Mouse (Mus musculus) right cerebral cortex, adult 18-20 months (tissue): ENCODE data around the gene Hist1h2bh.

Experiments
- DNase-seq: peaks from one replicate; pipeline ENCODE4 v3.0.0; 2022; ENCODE audit warnings: mixed read lengths

Gene Hist1h2bh

GRCm38 (mm10) chr13:23529480-23530165 is 13.6 kb downstream of the Hist1h2bh start:
- DNase-seq, result no peak

- DNase-seq, result no peak
These were observed 14.2 kb downstream of the Hist1h2bh start for GRCm38 (mm10) chr13:23529005-23529404.

DNA sequence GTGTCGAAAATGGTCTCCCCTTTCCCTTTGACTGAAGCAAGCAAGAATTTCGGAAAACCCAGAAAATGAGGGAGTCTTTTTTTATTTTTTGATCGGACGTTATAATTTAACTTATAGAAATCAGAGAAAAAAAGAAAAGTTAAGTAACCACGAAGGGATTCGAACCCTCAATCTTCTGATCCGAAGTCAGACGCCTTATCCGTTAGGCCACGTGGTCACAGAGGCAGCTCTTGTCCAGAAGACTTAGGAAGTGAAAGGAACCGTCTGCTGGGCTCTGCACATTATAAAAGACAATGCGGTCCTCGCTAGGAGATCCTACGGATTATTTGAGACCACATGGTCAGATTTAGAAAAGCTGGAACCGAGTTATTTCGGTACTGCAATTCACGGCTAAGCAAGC is 16.9 kb downstream of the Hist1h2bh start:
- DNase-seq, result peak; percentile 88

GRCm38 (mm10) chr13:23525901-23526300 is 17.3 kb downstream of the Hist1h2bh start:
- no peak for DNase-seq

DNA sequence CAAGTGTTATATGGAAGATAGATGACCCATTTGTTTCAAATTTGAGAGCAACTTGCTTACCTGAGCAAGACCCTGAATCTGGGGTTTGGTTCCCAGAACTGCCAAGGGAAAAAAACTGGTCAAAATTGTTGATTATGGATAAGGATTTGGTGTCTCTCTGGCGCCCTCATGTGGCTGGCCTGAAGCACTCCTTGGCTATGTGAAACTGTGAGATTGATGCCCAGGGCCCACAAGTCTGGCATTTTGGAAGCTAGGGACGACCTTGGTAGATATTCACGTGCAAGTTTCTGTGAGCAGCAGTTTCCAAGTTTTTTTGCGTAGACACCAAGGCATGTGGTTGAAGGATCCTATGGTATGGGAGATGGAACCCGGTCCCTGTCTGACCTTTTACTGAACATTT is 18.5 kb downstream of the Hist1h2bh start:
- peak; percentile 60 for DNase-seq

- no peak for DNase-seq
These were observed 19.2 kb downstream of the Hist1h2bh start for GRCm38 (mm10) chr13:23523976-23524375.

GRCm38 (mm10) chr13:23521703-23522102 is 21.5 kb downstream of the Hist1h2bh start:
- DNase-seq, result peak; percentile 84

- DNase-seq, result peak; percentile 81
These were observed 23.8 kb downstream of the Hist1h2bh start for GRCm38 (mm10) chr13:23519416-23519815.

DNA sequence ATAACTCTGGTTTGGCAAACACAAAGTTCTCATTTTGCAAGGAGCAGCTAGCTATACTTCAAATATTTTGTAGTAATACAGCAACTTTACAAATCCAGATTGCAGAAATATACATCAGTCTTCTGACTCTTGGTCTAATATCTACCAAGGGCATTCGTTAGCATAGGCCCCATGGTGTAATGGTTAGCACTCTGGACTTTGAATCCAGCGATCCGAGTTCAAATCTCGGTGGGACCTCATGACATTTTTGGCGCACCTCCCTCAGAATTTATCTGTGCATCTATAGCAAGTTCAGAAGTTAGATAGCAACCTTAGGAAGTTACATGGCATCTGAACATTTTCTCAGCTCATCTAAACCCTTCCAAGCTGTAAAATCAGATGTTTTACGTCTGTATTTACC is 24.3 kb downstream of the Hist1h2bh start:
- peak; percentile 85 for DNase-seq

GRCm38 (mm10) chr13:23518295-23518603 is 24.9 kb downstream of the Hist1h2bh start:
- no peak for DNase-seq

DNA sequence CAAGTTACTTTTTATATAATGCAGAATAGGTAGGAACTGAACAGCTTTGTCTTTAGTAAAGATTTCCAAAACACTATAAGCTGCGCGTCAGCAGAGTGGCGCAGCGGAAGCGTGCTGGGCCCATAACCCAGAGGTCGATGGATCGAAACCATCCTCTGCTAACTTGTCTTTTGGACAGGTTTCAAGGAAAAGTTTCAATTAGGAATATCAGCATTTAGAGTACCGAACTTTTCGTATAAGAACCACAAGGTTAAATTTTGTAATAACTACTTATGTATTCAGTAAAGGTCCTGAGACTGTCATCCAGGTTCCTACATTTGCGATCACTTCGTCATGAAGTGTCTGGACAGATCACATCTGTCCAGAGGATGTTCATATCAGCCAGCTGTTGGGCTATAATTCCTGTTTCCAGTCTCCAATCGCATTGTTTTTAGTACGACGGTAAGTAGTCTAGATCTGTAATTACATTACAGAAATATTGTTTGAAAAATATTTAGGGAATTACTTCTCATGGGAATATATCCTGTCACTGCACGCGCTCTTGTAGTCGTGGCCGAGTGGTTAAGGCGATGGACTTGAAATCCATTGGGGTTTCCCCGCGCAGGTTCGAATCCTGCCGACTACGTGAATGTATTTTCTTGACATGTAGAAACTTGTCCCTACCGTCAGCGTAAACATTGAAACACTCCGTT is 25.4 kb downstream of the Hist1h2bh start:
- DNase-seq, result peak; percentile 91

GRCm38 (mm10) chr13:23516822-23517602 is 26.2 kb downstream of the Hist1h2bh start:
- peak; percentile 66 for DNase-seq

DNA sequence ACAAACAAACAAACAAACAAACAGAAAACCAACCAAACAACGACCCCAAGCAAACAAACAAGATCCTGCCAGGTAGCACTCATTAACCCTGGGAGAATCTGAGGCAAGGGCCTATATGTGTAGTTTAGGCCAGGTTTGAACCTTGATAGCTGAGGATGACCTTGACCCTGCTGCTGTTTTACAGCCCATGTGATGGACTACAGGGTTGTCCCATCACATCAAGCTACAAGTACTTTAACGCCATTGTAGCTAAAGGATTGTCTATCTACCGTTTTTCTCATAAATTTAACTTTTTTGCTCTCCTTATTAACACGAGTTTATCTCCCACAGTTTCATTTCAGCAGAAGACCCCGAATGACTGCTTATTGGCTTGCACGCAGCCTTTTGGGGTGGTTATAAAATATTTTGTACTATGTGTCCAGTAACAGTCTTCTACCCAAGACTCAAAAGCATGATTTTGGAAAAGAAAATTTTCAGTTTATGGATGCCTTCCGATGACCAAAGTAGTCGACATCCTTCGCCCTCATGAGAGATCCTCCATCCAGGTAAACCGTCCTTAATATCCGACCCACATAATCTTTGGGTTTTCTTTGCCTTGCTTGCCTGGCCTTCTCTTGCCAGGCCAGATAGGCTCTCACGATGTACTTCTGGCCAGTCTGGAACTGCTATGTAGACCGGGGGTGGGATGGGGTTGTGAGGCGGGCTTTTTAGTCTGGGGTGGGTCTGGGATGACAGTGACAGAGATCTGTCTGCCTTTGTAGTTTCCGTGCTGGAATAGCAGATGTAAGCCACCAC is 27.2 kb downstream of the Hist1h2bh start:
- no peak for DNase-seq

GRCm38 (mm10) chr13:23515281-23515680 is 27.9 kb downstream of the Hist1h2bh start:
- DNase-seq, result no peak

DNA sequence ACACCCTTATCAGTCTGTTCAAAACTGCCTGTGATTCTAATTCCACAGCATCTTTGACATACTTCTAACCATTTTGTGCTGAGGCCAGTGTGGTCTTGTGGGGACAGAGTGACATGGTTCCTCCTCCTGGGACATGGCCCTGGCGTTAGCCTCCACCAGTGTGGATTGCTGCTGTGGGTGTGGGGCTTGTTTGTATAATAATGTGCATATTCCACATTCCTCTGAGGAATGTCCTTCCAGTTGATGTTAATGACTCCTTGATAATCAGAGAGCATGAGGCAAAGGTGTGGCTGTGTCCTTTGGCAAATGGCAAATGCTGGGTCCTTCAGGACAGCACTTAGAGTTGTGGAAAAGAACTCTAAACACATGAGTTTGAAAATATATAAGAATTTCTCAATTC is 29.7 kb downstream of the Hist1h2bh start:
- no peak for DNase-seq

GRCm38 (mm10) chr13:23510127-23510526 is 33.1 kb downstream of the Hist1h2bh start:
- DNase-seq, result no peak

DNA sequence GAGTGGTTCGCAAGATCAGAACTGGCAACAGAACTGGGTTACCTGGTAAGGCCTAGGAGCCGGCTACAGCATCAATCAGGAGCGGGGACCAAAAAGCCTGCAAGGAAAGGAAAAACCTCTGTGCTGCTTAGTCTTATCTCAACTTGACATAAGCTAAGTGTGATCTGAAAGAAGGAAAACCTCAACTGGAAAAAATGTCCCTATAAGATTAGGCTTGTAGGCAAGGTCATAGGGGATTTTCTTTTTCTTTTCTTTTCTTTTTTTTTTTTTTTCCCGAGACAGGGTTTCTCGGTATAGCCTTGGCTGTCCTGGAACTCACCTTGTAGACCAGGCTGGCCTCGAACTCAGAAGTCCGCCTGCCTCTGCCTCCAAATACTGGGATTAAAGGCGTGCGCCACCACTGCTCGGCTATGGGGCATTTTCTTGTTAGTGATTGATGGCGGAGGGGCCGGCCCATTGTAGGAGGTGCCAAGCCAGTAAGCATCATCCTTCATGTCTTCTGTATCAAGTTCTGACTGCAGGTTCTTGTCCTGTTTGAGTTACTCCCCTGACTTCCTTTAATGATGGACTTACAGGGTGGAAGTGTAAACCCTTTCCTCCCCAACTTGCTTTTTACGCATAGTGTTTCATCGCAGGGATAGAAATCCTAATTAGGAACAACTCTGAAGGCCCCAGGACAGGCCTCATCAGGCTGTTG is 36.2 kb downstream of the Hist1h2bh start:
- no peak for DNase-seq

DNA sequence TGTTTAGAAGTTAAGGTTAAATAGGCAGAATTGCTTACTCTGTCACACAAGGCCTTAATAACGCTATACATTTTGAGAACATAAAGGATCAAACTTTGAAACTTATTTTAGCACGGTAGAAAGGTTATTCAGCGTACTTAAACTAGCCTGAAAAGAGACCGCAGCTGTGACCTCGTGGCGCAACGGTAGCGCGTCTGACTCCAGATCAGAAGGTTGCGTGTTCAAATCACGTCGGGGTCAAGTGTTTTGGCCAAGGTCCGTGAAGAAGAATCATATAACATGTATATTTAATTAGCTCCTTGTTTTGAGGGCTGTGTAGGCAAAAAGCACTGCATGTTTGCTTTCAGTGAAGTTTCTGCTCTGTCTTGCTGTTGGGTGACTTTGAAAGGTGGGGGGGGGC is 36.8 kb downstream of the Hist1h2bh start:
- DNase-seq, result no peak

DNA sequence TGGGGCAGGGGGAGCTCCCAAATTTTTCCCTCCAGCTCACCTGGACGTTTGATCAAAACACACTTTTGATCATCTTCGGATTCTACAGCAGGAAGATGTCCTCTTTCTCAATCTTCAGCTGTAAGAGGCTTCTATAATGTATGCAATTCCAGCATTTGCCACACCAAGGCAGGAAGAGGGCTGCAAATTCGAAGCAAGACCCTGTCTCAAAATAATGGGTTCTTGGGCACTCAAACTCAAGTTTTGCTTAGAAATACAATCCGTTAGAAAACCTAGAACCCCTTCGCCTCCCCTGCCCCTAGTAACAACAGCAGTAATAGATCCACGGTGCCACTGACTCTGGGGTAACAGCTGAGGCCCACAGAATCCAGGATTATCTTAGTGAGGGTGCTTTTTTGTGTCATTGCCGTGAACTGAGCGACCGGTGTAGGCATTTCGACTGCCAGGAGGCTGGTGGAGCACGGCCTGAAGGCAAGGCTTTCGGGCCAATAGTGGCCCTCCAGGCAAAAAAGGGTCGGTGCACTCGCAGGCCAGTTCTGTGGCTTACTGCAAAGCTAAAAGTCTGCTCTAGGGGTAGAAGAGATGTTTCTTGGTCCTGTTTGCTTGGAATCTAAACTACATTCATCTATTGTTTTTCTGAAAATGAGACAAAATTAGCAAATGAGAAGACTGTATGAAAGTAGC is 37.4 kb downstream of the Hist1h2bh start:
- no peak for DNase-seq

DNA sequence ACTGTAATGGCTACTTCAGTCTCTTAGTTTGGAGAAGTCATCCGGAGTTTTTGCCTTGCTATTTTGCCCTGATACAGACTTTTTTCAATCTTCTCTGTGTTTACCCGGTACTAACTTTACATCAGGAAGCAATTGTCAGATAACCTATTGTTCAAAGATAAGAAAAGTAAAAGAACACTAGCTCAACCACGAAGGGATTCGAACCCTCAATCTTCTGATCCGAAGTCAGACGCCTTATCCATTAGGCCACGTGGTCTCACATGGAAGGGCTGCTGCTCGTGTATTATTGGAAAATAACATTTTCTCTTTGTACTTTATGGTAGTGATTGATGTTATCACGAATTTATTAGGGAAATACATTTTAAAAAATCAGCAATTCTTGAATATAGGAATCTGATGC is 39.4 kb downstream of the Hist1h2bh start:
- peak; percentile 41 for DNase-seq

DNA sequence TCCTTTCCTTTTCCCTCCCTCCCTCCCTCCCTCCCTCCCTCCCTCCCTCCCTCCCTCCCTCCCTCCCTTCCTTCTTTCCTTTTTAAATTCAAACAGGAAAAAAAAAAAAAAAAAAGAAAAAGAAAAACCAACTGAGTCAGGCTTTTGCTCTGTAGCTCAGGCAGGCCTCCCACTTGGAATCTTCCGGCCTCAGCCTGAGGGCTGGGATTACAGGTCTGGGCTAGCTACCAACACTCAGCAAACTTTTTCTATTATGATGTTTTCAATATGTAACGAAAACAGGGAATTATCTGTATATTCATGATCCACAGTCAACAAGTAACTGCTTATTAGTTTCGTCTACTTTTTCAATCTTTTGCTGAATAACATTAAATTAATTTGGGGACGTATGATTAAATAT is 40.3 kb downstream of the Hist1h2bh start:
- DNase-seq, result no peak

- no peak for DNase-seq
These were observed 41.1 kb downstream of the Hist1h2bh start for GRCm38 (mm10) chr13:23502031-23502567.
